Mouse (Mus musculus) kidney, adult 2 months (tissue): ENCODE results near the gene Rpl36-ps4. TPM values are rescaled to one million over a fixed set of nuclear protein-coding genes. Genes with fewer than 3 reads are reported as not detected.

Experiments
- DNase-seq: peaks from one replicate; pipeline ENCODE4 v3.0.0; 2021
- H3K27ac ChIP-seq: fragments of 200-500 bp; 2 replicates; pipeline ENCODE4 v1.5.1; 2012; ENCODE audit warnings: low read depth, low read length, control low read depth, inconsistent platforms; ENCODE audit not compliant: insufficient read depth
- H3K27me3 ChIP-seq: fragments of 200-500 bp; replicated peaks from 2 replicates; pipeline ENCODE4 v1.6.1; 2012; ENCODE audit warnings: mild to moderate bottlenecking, moderate library complexity, low read length, inconsistent platforms; ENCODE audit not compliant: control insufficient read depth, insufficient read depth
- H3K36me3 ChIP-seq: fragments of 200-500 bp; 2 replicates; pipeline ENCODE4 v1.6.1; 2012; ENCODE audit warnings: mild to moderate bottlenecking, moderate library complexity, low read length, inconsistent platforms; ENCODE audit not compliant: control insufficient read depth, insufficient read depth
- H3K4me1 ChIP-seq: fragments of 200-500 bp; 2 replicates; pipeline ENCODE4 v1.6.1; 2011; ENCODE audit warnings: low read length; ENCODE audit not compliant: control insufficient read depth, insufficient read depth
- H3K4me3 ChIP-seq: fragments of 200-500 bp; 2 replicates; pipeline ENCODE4 v1.5.1; 2011; ENCODE audit warnings: mild to moderate bottlenecking, low read depth, low read length, control low read depth; ENCODE audit not compliant: insufficient read depth
- CTCF ChIP-seq: fragments of 200-500 bp; conservative IDR thresholded peaks from 2 replicates; pipeline ENCODE4 v1.5.1; 2011; ENCODE audit warnings: low read depth, mild to moderate bottlenecking, control low read depth, low read length, moderate library complexity, mixed read lengths; ENCODE audit not compliant: insufficient read depth, insufficient read length
- POLR2A ChIP-seq: fragments of 200-500 bp; IDR thresholded peaks from one replicate; pipeline ENCODE4 v1.6.1; 2011; ENCODE audit warnings: low read depth, low read length, control low read depth
- WGBS: fragments of 180-500 bp; shearing (Covaris S2); methylation state at CpG from one replicate; pipeline ENCODE4 v1.1.7; 2018; 5-methylcytosine and 5-hydroxymethylcytosine counted together
- polyA plus RNA-seq: library from polyadenylated mRNA; depleted of rRNA; stranded (reverse); fragments of >200 nt; gene quantifications from 2 replicates; pipeline ENCODE4 v1.2.3, GENCODE M21; 2012

The Rpl36-ps4 gene
- polyA plus RNA-seq, 1 experiment, result not detected

DNA sequence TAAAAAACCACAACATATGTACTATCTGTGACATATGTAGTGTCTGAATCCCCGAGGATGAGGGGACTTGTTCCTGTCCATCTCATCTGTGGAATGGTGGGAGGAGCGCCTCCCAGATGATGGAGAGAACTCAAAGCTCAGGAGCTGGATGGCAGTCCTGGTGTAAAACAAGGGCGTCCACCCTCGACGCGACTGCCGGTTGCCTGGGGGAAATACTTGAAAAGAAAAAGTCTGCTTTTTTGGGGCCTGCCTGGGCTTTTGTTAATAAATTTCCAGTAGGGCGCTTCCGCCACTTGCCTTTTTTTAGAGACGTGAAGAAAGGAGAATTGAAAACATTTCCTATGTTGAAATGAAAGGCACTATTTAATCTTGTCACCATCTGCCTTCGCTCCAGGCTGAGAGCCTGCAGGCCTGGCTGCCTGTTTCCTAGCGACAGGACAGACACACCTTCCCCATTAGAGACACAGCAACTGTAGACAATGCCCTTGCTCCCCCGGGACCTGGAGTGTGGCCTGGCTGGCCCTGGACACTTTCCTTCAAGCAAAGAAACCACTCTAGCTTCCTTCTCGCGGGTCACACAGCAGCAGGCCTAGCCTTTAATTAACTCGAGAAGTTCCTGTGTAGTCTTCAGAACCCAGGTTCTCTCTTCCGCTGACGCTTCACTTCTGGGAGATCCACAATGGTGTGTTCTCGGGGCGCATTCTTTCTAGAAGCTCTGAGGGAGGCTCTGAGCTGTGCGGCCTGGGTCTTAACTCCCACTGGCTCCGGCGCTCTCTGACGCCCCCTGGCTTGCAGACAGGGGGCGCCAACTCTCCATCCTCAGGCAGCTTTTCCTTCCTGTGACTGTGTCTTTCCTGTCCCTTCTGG, 43.3 kb upstream of the Rpl36-ps4 start:
- Histone ChIP-seq H3K27me3 (no peaks in the 10 kb centered on the region), H3K4me3 (no peak overlapping the region), H3K4me1 (no peaks in the 10 kb centered on the region), H3K27ac (no peak overlapping the region), H3K36me3 (no peaks in the 10 kb centered on the region)
- 46% methylated on average over 25 of the region's 25 CpGs for WGBS
- peak; percentile 73 for DNase-seq
- TF ChIP-seq POLR2A, result no peak
- peak; percentile 41 for TF ChIP-seq CTCF

DNA sequence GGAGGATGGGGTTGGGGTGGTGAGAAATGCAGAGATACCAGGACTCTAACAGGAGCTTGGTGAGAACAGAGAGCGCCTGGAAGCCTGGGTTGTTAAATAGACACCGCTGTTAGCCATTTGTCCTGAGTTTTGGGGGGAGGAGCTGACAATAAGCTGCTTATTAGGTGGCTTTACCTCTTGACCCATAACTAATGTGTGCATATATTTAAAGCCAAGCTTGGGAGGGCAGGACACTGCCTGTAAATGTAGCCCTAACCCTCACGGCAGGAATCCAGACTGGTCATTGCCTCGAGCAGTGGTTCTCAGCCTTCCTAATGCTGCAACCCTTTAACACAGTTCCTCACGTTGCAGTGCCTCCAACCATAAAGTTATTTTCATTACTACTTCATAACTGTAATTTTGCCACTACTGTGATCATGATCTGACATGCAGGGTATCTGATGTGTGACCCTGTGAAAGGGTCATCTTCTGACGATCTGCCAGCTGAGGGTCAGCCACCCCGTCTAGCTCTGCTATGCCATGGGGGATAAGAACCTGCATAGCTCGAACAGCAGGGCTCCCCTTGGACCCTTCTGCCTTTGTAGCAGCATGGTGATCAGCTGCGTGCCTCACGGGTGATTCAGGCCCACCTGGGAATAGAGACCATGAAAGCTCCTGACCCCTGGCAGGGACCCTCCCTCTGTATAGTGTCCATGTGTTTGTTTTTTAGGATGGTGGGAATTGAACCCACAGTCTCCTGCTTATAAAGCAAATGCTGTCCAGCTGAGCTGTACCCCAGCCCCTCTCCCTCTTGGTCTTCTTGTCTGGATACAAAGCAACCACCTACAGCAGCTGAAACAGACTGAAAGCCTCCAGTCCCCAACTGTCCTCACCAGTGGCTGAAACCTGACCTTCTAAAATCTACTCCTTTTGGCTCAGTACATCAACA, 42.0 kb upstream of the Rpl36-ps4 start:
- Histone ChIP-seq H3K4me1 (no peaks in the 10 kb centered on the region), H3K4me3 (no peak overlapping the region), H3K27me3 (no peaks in the 10 kb centered on the region), H3K27ac (no peak overlapping the region), H3K36me3 (no peaks in the 10 kb centered on the region)
- 79% methylated on average over 10 of the region's 10 CpGs for WGBS
- DNase-seq, result no peak
- TF ChIP-seq POLR2A (no peak), CTCF (no peak)

DNA sequence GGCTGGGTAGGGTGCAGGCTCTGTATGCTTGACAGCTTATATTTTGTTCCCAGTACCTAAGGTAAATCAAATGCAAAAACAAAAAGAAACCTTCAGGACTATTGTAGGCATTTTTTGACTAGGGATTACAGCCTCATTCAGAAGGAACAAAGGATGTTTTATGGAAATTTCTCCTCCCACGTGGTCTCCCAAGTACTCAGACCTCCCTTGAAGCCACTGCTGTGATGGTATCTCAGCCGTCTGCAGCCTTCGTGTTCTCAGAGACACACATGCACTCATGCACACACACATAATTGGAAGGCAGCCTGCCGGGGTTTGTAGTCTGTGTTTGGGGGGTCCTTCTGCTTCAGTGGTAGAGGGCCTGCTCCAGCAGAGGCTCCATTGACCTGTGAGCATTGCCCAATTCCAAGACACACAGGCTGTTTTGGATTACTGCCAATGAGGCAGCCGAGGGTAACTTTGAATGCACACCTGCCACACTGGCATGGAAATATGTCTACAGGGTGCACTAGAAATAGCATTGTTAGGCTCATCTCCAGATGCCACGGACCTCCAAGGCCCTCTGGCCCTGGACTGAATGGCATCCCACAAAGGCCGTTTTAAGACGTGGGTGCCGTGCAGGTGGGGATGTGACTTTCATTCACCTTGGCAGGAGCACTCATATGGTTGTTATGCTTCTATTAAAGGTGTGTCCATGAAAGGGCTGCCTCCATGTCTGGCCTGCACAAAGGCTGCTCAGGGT, 41.1 kb upstream of the Rpl36-ps4 start:
- no peak for TF ChIP-seq CTCF
- no peak for TF ChIP-seq POLR2A
- Histone ChIP-seq H3K4me1 (no peaks in the 10 kb centered on the region), H3K4me3 (no peak overlapping the region), H3K27ac (no peak overlapping the region), H3K27me3 (no peaks in the 10 kb centered on the region), H3K36me3 (no peaks in the 10 kb centered on the region)
- peak; percentile 12 for DNase-seq
- 53% methylated on average over 9 of the region's 9 CpGs for WGBS

DNA sequence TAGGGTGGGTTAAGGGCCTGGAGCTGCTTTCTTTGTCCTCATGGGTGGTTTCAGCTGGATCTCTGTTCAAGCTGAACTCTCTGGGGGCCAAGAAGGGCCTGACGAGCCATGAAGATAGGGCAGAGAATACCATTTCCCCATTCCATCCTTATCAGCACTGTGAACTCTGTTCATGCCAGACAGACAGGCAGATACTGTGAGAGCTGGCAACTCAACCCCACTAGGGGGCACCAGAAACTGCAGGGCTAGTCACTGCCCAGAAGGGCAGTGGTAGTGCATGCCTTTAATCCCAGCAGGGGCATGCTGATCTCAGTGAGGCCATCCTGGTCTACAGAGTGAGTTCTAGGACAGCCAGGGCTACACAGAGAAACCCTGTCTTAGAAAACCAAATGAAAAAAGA, 38.2 kb upstream of the Rpl36-ps4 start:
- no peaks in the 10 kb centered on the region for H3K4me1 ChIP-seq
- TF ChIP-seq CTCF, result peak; percentile 72
- TF ChIP-seq POLR2A, result no peak
- H3K27me3 ChIP-seq, result no peaks in the 10 kb centered on the region
- 43% methylated on average over 1 of the region's 1 CpGs for WGBS
- peak; percentile 59 for DNase-seq
- no peak overlapping the region for H3K4me3 ChIP-seq
- no peaks in the 10 kb centered on the region for H3K36me3 ChIP-seq
- H3K27ac ChIP-seq, result no peak overlapping the region

DNA sequence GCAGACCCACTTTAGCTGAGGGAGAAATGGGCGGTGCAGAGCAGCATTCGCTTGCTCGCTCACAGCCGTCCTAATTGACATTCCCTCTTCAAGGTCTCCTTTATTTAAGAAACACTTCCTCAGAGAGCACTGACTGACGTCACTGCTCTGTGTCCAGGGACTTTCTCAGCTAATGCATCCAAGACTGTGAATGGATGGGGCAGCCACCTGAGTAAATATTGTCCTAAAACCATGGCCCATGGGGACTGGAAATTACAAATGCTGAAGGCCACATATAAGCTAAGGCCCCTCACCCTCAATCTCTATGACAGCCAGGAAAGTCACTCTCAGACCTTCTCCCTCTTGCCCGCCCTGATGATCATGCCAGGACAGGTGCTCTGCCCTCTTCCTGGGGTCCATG, 23.6 kb upstream of the Rpl36-ps4 start:
- 76% methylated on average over 6 of the region's 6 CpGs for WGBS
- no peak for TF ChIP-seq POLR2A
- TF ChIP-seq CTCF, result no peak
- Histone ChIP-seq H3K4me3 (no peak overlapping the region), H3K27ac (no peak overlapping the region), H3K4me1 (no peaks in the 10 kb centered on the region), H3K27me3 (no peaks in the 10 kb centered on the region), H3K36me3 (no peaks in the 10 kb centered on the region)
- DNase-seq, result no peak

DNA sequence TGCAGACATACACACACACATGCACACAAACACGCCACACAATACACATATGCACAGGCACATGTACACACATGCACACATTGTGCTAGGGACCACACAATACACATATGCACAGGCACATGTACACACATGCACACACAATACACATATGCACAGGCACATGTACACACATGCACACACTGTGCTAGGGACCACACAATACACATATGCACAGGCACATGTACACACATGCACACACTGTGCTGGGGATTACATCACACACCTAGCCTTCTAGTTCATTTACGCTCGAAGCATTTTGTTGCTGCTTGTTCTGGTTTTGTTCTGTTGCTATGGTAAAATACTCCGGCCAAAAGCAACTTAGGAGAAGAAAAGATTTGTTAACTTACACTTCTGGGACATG, 20.1 kb upstream of the Rpl36-ps4 start:
- Histone ChIP-seq H3K4me1 (no peaks in the 10 kb centered on the region), H3K4me3 (no peak overlapping the region), H3K36me3 (no peaks in the 10 kb centered on the region), H3K27me3 (no peaks in the 10 kb centered on the region), H3K27ac (no peak overlapping the region)
- WGBS, result 78% methylated on average over 4 of the region's 4 CpGs
- DNase-seq, result no peak
- TF ChIP-seq CTCF, result no peak
- TF ChIP-seq POLR2A, result no peak
